Mouse (Mus musculus) embryonic fibroblast, embryonic 13.5 days (primary cell): ENCODE measurements around the gene Ero1lb.
"Not testable (repeated sequence)": the region's sequence is repeated elsewhere in the genome, so short reads cannot be mapped to it uniquely, and the experiment has no call there.

Experiments
- CTCF ChIP-seq: IDR thresholded peaks from 2 replicates; pipeline ENCODE4 v1.5.1; 2011; ENCODE audit warnings: mild to moderate bottlenecking, control low read depth, low read length, moderate library complexity, borderline replicate concordance; ENCODE audit not compliant: insufficient read depth
- POLR2A ChIP-seq: IDR thresholded peaks from 2 replicates; pipeline ENCODE4 v1.6.1; 2011; ENCODE audit warnings: low read depth, mild to moderate bottlenecking, control low read depth, low read length, moderate library complexity

GRCm38 (mm10) chr13:12628181-12628580, 62.5 kb downstream of the Ero1lb start:
- TF ChIP-seq CTCF, POLR2A: not testable (repeated sequence)
